Mouse (Mus musculus) forebrain, embryonic 12.5 days (tissue): ENCODE measurements around the gene Gm5105. TPM values are rescaled to one million over a fixed set of nuclear protein-coding genes. Genes with fewer than 3 reads are reported as not detected.
A peak's percentile ranks its signal among the peaks of the same experiment; 100 is the strongest.

Experiments used
- ATAC-seq: fragments of 200-750 bp; cut with Nextera tagmentation; 2 replicates; pipeline ENCODE4 v1.8.0; 2017; ENCODE audit warnings: moderate TSS enrichment; ENCODE audit not compliant: low FRiP score
- H3K27ac ChIP-seq: fragments of 300-500 bp; sonication (generic); 2 replicates; pipeline ENCODE4 v1.5.1; 2016; ENCODE audit warnings: mild to moderate bottlenecking
- H3K27me3 ChIP-seq: fragments of 300-500 bp; sonication (generic); 2 replicates; pipeline ENCODE4 v1.6.1; 2016; ENCODE audit warnings: mild to moderate bottlenecking
- H3K36me3 ChIP-seq: fragments of 300-500 bp; sonication (generic); replicated peaks from 2 replicates; pipeline ENCODE4 v1.6.1; 2016; ENCODE audit warnings: mild to moderate bottlenecking
- H3K4me1 ChIP-seq: fragments of 300-500 bp; sonication (generic); 2 replicates; pipeline ENCODE4 v1.6.1; 2016
- H3K4me2 ChIP-seq: fragments of 300-500 bp; sonication (generic); 2 replicates; pipeline ENCODE4 v1.6.1; 2016; ENCODE audit warnings: mild to moderate bottlenecking, moderate library complexity
- H3K4me3 ChIP-seq: fragments of 300-500 bp; sonication (generic); replicated peaks from 2 replicates; pipeline ENCODE4 v1.5.1; 2016; ENCODE audit warnings: mild to moderate bottlenecking
- H3K9ac ChIP-seq: fragments of 300-500 bp; sonication (generic); 2 replicates; pipeline ENCODE4 v1.6.1; 2016; ENCODE audit warnings: mild to moderate bottlenecking
- H3K9me3 ChIP-seq: fragments of 300-500 bp; sonication (generic); 2 replicates; pipeline ENCODE4 v1.6.1; 2016
- WGBS: fragments of 180-500 bp; shearing (Covaris S2); methylation state at CpG from one replicate; pipeline ENCODE4 v1.1.7; 2016; 5-methylcytosine and 5-hydroxymethylcytosine counted together
- polyA plus RNA-seq: library from polyadenylated mRNA; unstranded; fragments of >200 nt; fragmentation: Nextera tagmentation; extraction: Ambion mirVana; gene quantifications from 2 replicates; pipeline ENCODE4 v1.2.1, GENCODE M21; 2016

The Gm5105 gene
- polyA plus RNA-seq = not detected in 2 replicates

GRCm38 (mm10) chr3:138067288-138067687 lies at the start of gene Gm5105:
Gene Gm5105 (minus strand): TSS chr3:138067388.
- Histone ChIP-seq H3K9ac (no peak within 1 kb of the TSS), H3K4me1 (peaks cover 20% of the 10 kb centered on the region), H3K36me3 (no peaks in the 10 kb centered on the region), H3K9me3 (no peaks in the 10 kb centered on the region), H3K4me2 (no peak within 1 kb of the TSS), H3K27ac (no peak within 1 kb of the TSS), H3K27me3 (0 out of 2 replicates have a peak, but pooled peaks cover 9% of the 10 kb centered on the region), H3K4me3 (no peak within 1 kb of the TSS)
- no peak for ATAC-seq
- WGBS = 96% methylated on average over 12 of the region's 12 CpGs

- H3K27me3 ChIP-seq = no peaks in the 10 kb centered on the region
- no peak overlapping the region for H3K9ac ChIP-seq
- H3K36me3 ChIP-seq = no peaks in the 10 kb centered on the region
- no peak overlapping the region for H3K4me2 ChIP-seq
- ATAC-seq = no peak
- H3K27ac ChIP-seq = no peak overlapping the region
- no peaks in the 10 kb centered on the region for H3K4me1 ChIP-seq
- no peaks in the 10 kb centered on the region for H3K9me3 ChIP-seq
- WGBS = 91% methylated on average over 4 of the region's 4 CpGs
- no peak overlapping the region for H3K4me3 ChIP-seq
Observed at GRCm38 (mm10) chr3:138116871-138117270, 49.7 kb upstream of the Gm5105 start.

GRCm38 (mm10) chr3:138114106-138114505 lies 46.9 kb upstream of the Gm5105 start:
- WGBS = 88% methylated on average over 17 of the region's 17 CpGs
- 0 out of 2 replicates have a peak, but pooled peaks have one; percentile 17 for ATAC-seq
- H3K4me3 ChIP-seq = no peak overlapping the region

GRCm38 (mm10) chr3:138110910-138111782 lies 44.0 kb upstream of the Gm5105 start:
- H3K27ac ChIP-seq = no peak overlapping the region
- no peaks in the 10 kb centered on the region for H3K36me3 ChIP-seq
- no peak overlapping the region for H3K4me3 ChIP-seq
- no peak overlapping the region for H3K9ac ChIP-seq
- 92% methylated on average over 19 of the region's 19 CpGs for WGBS
- no peaks in the 10 kb centered on the region for H3K9me3 ChIP-seq
- no peak overlapping the region for H3K4me2 ChIP-seq
- no peaks in the 10 kb centered on the region for H3K27me3 ChIP-seq
- no peak for ATAC-seq
- H3K4me1 ChIP-seq = no peaks in the 10 kb centered on the region

More at GRCm38 (mm10) chr3:138114106-138114505, 46.9 kb upstream of the Gm5105 start:
- no peaks in the 10 kb centered on the region for H3K36me3 ChIP-seq
- H3K9ac ChIP-seq = no peak overlapping the region
- H3K27ac ChIP-seq = no peak overlapping the region
- H3K4me2 ChIP-seq = no peak overlapping the region
- H3K9me3 ChIP-seq = no peaks in the 10 kb centered on the region
- no peaks in the 10 kb centered on the region for H3K4me1 ChIP-seq
- no peaks in the 10 kb centered on the region for H3K27me3 ChIP-seq

GRCm38 (mm10) chr3:138106887-138107286 lies 39.7 kb upstream of the Gm5105 start:
- WGBS = 96% methylated on average over 10 of the region's 10 CpGs
- ATAC-seq = no peak
- H3K27ac ChIP-seq = no peak overlapping the region
- no peak overlapping the region for H3K4me2 ChIP-seq
- no peaks in the 10 kb centered on the region for H3K36me3 ChIP-seq
- H3K9me3 ChIP-seq = no peaks in the 10 kb centered on the region
- H3K4me3 ChIP-seq = no peak overlapping the region
- no peaks in the 10 kb centered on the region for H3K4me1 ChIP-seq
- no peaks in the 10 kb centered on the region for H3K27me3 ChIP-seq
- no peak overlapping the region for H3K9ac ChIP-seq

- H3K27me3 ChIP-seq = no peaks in the 10 kb centered on the region
- H3K4me2 ChIP-seq = no peak overlapping the region
- H3K4me1 ChIP-seq = no peaks in the 10 kb centered on the region
- 78% methylated on average over 5 of the region's 5 CpGs for WGBS
- H3K9ac ChIP-seq = no peak overlapping the region
- H3K36me3 ChIP-seq = no peaks in the 10 kb centered on the region
- H3K27ac ChIP-seq = no peak overlapping the region
- H3K9me3 ChIP-seq = no peaks in the 10 kb centered on the region
- no peak overlapping the region for H3K4me3 ChIP-seq
- ATAC-seq = no peak
Observed at GRCm38 (mm10) chr3:138105056-138105455, 37.9 kb upstream of the Gm5105 start.

- no peaks in the 10 kb centered on the region for H3K27me3 ChIP-seq
- H3K4me3 ChIP-seq = no peak overlapping the region
- H3K36me3 ChIP-seq = no peaks in the 10 kb centered on the region
- H3K9ac ChIP-seq = no peak overlapping the region
- no peaks in the 10 kb centered on the region for H3K4me1 ChIP-seq
- H3K4me2 ChIP-seq = no peak overlapping the region
- no peak overlapping the region for H3K27ac ChIP-seq
- no peaks in the 10 kb centered on the region for H3K9me3 ChIP-seq
- no peak for ATAC-seq
- WGBS = 96% methylated on average over 4 of the region's 4 CpGs
Observed at GRCm38 (mm10) chr3:138103690-138104089, 36.5 kb upstream of the Gm5105 start.

GRCm38 (mm10) chr3:138101936-138102335 lies 34.7 kb upstream of the Gm5105 start:
- no peak for ATAC-seq
- no peak overlapping the region for H3K4me3 ChIP-seq
- no peaks in the 10 kb centered on the region for H3K9me3 ChIP-seq
- H3K27ac ChIP-seq = no peak overlapping the region
- no peaks in the 10 kb centered on the region for H3K36me3 ChIP-seq
- H3K9ac ChIP-seq = no peak overlapping the region
- no peaks in the 10 kb centered on the region for H3K27me3 ChIP-seq
- no peak overlapping the region for H3K4me2 ChIP-seq
- 83% methylated on average over 4 of the region's 4 CpGs for WGBS
- H3K4me1 ChIP-seq = 0 out of 2 replicates have a peak, but pooled peaks cover 6% of the 10 kb centered on the region

- Histone ChIP-seq H3K4me1 (0 out of 2 replicates have a peak, but pooled peaks cover 6% of the 10 kb centered on the region), H3K27ac (peak overlapping the region; percentile 31; the same call in 1 of the 2 replicates), H3K9me3 (no peaks in the 10 kb centered on the region), H3K36me3 (no peaks in the 10 kb centered on the region), H3K27me3 (no peaks in the 10 kb centered on the region), H3K9ac (no peak overlapping the region), H3K4me2 (no peak overlapping the region), H3K4me3 (no peak overlapping the region)
- 62% methylated on average over 1 of the region's 1 CpGs for WGBS
- no peak for ATAC-seq
Observed at GRCm38 (mm10) chr3:138097718-138098117, 30.5 kb upstream of the Gm5105 start.

- no peaks in the 10 kb centered on the region for H3K27me3 ChIP-seq
- 0 out of 2 replicates have a peak, but pooled peaks cover 6% of the 10 kb centered on the region for H3K4me1 ChIP-seq
- no peak overlapping the region for H3K9ac ChIP-seq
- H3K9me3 ChIP-seq = no peaks in the 10 kb centered on the region
- no peak overlapping the region for H3K4me3 ChIP-seq
- no peak for ATAC-seq
- H3K27ac ChIP-seq = no peak overlapping the region
- no peaks in the 10 kb centered on the region for H3K36me3 ChIP-seq
- H3K4me2 ChIP-seq = no peak overlapping the region
- WGBS = 88% methylated on average over 19 of the region's 19 CpGs
Observed at GRCm38 (mm10) chr3:138096263-138097028, 29.3 kb upstream of the Gm5105 start.

GRCm38 (mm10) chr3:138095718-138096117 lies 28.5 kb upstream of the Gm5105 start:
- Histone ChIP-seq H3K4me1 (0 out of 2 replicates have a peak, but pooled peaks cover 6% of the 10 kb centered on the region), H3K9me3 (no peaks in the 10 kb centered on the region), H3K27me3 (no peaks in the 10 kb centered on the region), H3K36me3 (no peaks in the 10 kb centered on the region), H3K27ac (no peak overlapping the region), H3K4me3 (no peak overlapping the region), H3K9ac (no peak overlapping the region), H3K4me2 (no peak overlapping the region)
- no peak for ATAC-seq
- WGBS = 78% methylated on average over 10 of the region's 10 CpGs

GRCm38 (mm10) chr3:138095301-138095700 lies 28.1 kb upstream of the Gm5105 start:
- Histone ChIP-seq H3K36me3 (no peaks in the 10 kb centered on the region), H3K27me3 (no peaks in the 10 kb centered on the region), H3K9me3 (no peaks in the 10 kb centered on the region), H3K27ac (no peak overlapping the region), H3K4me3 (no peak overlapping the region), H3K9ac (no peak overlapping the region), H3K4me2 (no peak overlapping the region), H3K4me1 (0 out of 2 replicates have a peak, but pooled peaks cover 6% of the 10 kb centered on the region)
- 82% methylated on average over 3 of the region's 3 CpGs for WGBS
- ATAC-seq = no peak
